Mouse (Mus musculus) kidney, adult 2 months (tissue): ENCODE data around the gene Ciz1.

Experiments used
- CTCF ChIP-seq: fragments of 200-500 bp; conservative IDR thresholded peaks from 2 replicates; pipeline ENCODE4 v1.5.1; 2011; ENCODE audit warnings: low read depth, mild to moderate bottlenecking, control low read depth, low read length, moderate library complexity, mixed read lengths; ENCODE audit not compliant: insufficient read depth, insufficient read length
- POLR2A ChIP-seq: fragments of 200-500 bp; IDR thresholded peaks from one replicate; pipeline ENCODE4 v1.6.1; 2011; ENCODE audit warnings: low read depth, low read length, control low read depth

DNA sequence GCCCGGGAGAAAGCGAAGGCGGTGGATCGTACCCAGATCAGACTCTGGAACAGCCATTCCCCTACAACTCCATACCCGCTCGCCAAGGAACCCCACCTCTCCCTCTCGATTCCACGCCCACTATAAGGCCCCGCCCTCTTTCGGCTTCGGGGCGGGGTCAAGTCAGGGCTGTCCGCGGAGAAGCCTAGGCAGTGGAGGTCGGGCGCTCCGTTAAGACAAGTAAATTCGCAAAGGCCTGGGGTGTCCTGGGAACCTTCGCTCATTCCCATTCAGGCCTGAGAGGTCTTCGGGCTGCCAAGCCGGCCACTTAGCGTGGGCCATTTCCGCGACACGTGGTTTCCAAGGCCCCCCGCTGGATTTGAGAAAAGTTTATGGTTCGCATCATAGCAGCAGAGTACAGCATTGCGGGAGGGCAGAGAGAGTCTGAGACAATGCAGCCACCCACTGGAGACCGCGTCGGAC, 43.4 kb downstream of the Ciz1 start, which contains the start of gene Ptges2:
- no peak for TF ChIP-seq CTCF
- TF ChIP-seq POLR2A, result peak; percentile 27
